Mouse (Mus musculus): ENCODE measurements around the gene Tekt5. TPM values are rescaled to one million over a fixed set of nuclear protein-coding genes. Genes with fewer than 3 reads are reported as not detected.

Tekt5 gene
- polyA plus RNA-seq, 1 experiment from 2014 or later: 1.0 TPM

GRCm38 (mm10) chr16:10431911-10432310 is 36.6 kb upstream of the Tekt5 start:
- Histone ChIP-seq H3K4me1 (ENCODE audit: control insufficient read depth, insufficient read depth, low read length) (no peaks in the 10 kb centered on the region), H3K36me3 (ENCODE audit: control insufficient read depth, insufficient read depth, low read length) (peaks cover 4% of the 10 kb centered on the region; the same call in 1 of the 2 replicates), H3K4me3 (ENCODE audit: low read depth, low read length) (no peak overlapping the region), H3K9me3 (ENCODE audit: control insufficient read depth, low read depth, low read length) (no peaks in the 10 kb centered on the region), H3K27me3 (ENCODE audit: control insufficient read depth, insufficient read depth, low read length) (no peaks in the 10 kb centered on the region), H3K27ac (ENCODE audit: low read length) (no peak overlapping the region), H3K4me2 (replicated peaks; ENCODE audit: low read depth, low read length) (no peak overlapping the region), H3K9ac (replicated peaks; ENCODE audit: low read depth, low read length) (no peak overlapping the region)
- ATAC-seq (ENCODE audit: insufficient number of reproducible peaks, insufficient read depth, low FRiP score, low read depth): no peak
- 55% methylated on average over 1 of the region's 1 CpGs for WGBS

- H3K4me2 ChIP-seq (replicated peaks; ENCODE audit: low read depth, low read length): no peak overlapping the region
- 94% methylated on average over 9 of the region's 9 CpGs for WGBS
- H3K36me3 ChIP-seq (ENCODE audit: control insufficient read depth, insufficient read depth, low read length): peaks cover 49% of the 10 kb centered on the region
- no peaks in the 10 kb centered on the region for H3K9me3 ChIP-seq (ENCODE audit: control insufficient read depth, low read depth, low read length)
- H3K4me1 ChIP-seq (ENCODE audit: control insufficient read depth, insufficient read depth, low read length): no peaks in the 10 kb centered on the region
- no peak for ATAC-seq (ENCODE audit: insufficient number of reproducible peaks, insufficient read depth, low FRiP score, low read depth)
- H3K27ac ChIP-seq (ENCODE audit: low read length): no peak overlapping the region
- H3K9ac ChIP-seq (replicated peaks; ENCODE audit: low read depth, low read length): no peak overlapping the region
- H3K27me3 ChIP-seq (ENCODE audit: control insufficient read depth, insufficient read depth, low read length): no peaks in the 10 kb centered on the region
- no peak overlapping the region for H3K4me3 ChIP-seq (ENCODE audit: low read depth, low read length)
Observed at GRCm38 (mm10) chr16:10420447-10421054, 25.3 kb upstream of the Tekt5 start.

GRCm38 (mm10) chr16:10417723-10418259 is 22.5 kb upstream of the Tekt5 start:
- Histone ChIP-seq H3K4me2 (replicated peaks; ENCODE audit: low read depth, low read length) (no peak overlapping the region), H3K9ac (replicated peaks; ENCODE audit: low read depth, low read length) (no peak overlapping the region), H3K4me1 (ENCODE audit: control insufficient read depth, insufficient read depth, low read length) (peaks cover under 1% of the 10 kb centered on the region; the same call in 1 of the 2 replicates), H3K4me3 (ENCODE audit: low read depth, low read length) (no peak overlapping the region), H3K27me3 (ENCODE audit: control insufficient read depth, insufficient read depth, low read length) (no peaks in the 10 kb centered on the region), H3K9me3 (ENCODE audit: control insufficient read depth, low read depth, low read length) (no peaks in the 10 kb centered on the region), H3K27ac (ENCODE audit: low read length) (no peak overlapping the region), H3K36me3 (ENCODE audit: control insufficient read depth, insufficient read depth, low read length) (peaks cover 39% of the 10 kb centered on the region)
- ATAC-seq (ENCODE audit: insufficient number of reproducible peaks, insufficient read depth, low FRiP score, low read depth): no peak
- whole genome bisulfite sequencing: 87% methylated on average over 9 of the region's 9 CpGs

- no peak overlapping the region for H3K4me3 ChIP-seq (ENCODE audit: low read depth, low read length)
- ATAC-seq (ENCODE audit: insufficient number of reproducible peaks, insufficient read depth, low FRiP score, low read depth): no peak
- peaks cover 7% of the 10 kb centered on the region; the same call in 1 of the 2 replicates for H3K4me1 ChIP-seq (ENCODE audit: control insufficient read depth, insufficient read depth, low read length)
- no peak overlapping the region for H3K27ac ChIP-seq (ENCODE audit: low read length)
- H3K36me3 ChIP-seq (ENCODE audit: control insufficient read depth, insufficient read depth, low read length): peaks cover 31% of the 10 kb centered on the region
- no peak overlapping the region for H3K9ac ChIP-seq (replicated peaks; ENCODE audit: low read depth, low read length)
- 96% methylated on average over 4 of the region's 4 CpGs for WGBS
- no peaks in the 10 kb centered on the region for H3K9me3 ChIP-seq (ENCODE audit: control insufficient read depth, low read depth, low read length)
- H3K27me3 ChIP-seq (ENCODE audit: control insufficient read depth, insufficient read depth, low read length): no peaks in the 10 kb centered on the region
- no peak overlapping the region for H3K4me2 ChIP-seq (replicated peaks; ENCODE audit: low read depth, low read length)
Observed at GRCm38 (mm10) chr16:10416866-10417265, 21.6 kb upstream of the Tekt5 start.

- Histone ChIP-seq H3K36me3 (ENCODE audit: control insufficient read depth, insufficient read depth, low read length) (peaks cover 27% of the 10 kb centered on the region; the same call in 1 of the 2 replicates), H3K27me3 (ENCODE audit: control insufficient read depth, insufficient read depth, low read length) (no peaks in the 10 kb centered on the region), H3K9me3 (ENCODE audit: control insufficient read depth, low read depth, low read length) (no peaks in the 10 kb centered on the region), H3K4me3 (ENCODE audit: low read depth, low read length) (no peak overlapping the region), H3K4me2 (replicated peaks; ENCODE audit: low read depth, low read length) (no peak overlapping the region), H3K9ac (replicated peaks; ENCODE audit: low read depth, low read length) (no peak overlapping the region), H3K27ac (ENCODE audit: low read length) (no peak overlapping the region), H3K4me1 (ENCODE audit: control insufficient read depth, insufficient read depth, low read length) (peaks cover 10% of the 10 kb centered on the region; the same call in 1 of the 2 replicates)
- WGBS: 86% methylated on average over 6 of the region's 6 CpGs
- no peak for ATAC-seq (ENCODE audit: insufficient number of reproducible peaks, insufficient read depth, low FRiP score, low read depth)
Observed at GRCm38 (mm10) chr16:10415976-10416375, 20.7 kb upstream of the Tekt5 start.

GRCm38 (mm10) chr16:10411764-10412746 is 16.8 kb upstream of the Tekt5 start, which contains the start of gene Nubp1:
Gene Nubp1, plus strand, starts transcription at chr16:10411948.
- peaks cover 11% of the 10 kb centered on the region; the same call in 1 of the 2 replicates for H3K36me3 ChIP-seq (ENCODE audit: control insufficient read depth, insufficient read depth, low read length)
- 2% methylated on average over 56 of the region's 56 CpGs for WGBS
- peak within 1 kb of the TSS; percentile 93 for H3K27ac ChIP-seq (ENCODE audit: low read length)
- peak within 1 kb of the TSS; percentile 71 for H3K9ac ChIP-seq (replicated peaks; ENCODE audit: low read depth, low read length)
- peak within 1 kb of the TSS; percentile 67 for H3K4me3 ChIP-seq (ENCODE audit: low read depth, low read length)
- ATAC-seq (ENCODE audit: insufficient number of reproducible peaks, insufficient read depth, low FRiP score, low read depth): peak; percentile 96
- no peaks in the 10 kb centered on the region for H3K27me3 ChIP-seq (ENCODE audit: control insufficient read depth, insufficient read depth, low read length)
- peaks cover 11% of the 10 kb centered on the region; the same call in 1 of the 2 replicates for H3K4me1 ChIP-seq (ENCODE audit: control insufficient read depth, insufficient read depth, low read length)
- H3K4me2 ChIP-seq (replicated peaks; ENCODE audit: low read depth, low read length): peak within 1 kb of the TSS; percentile 71
- no peaks in the 10 kb centered on the region for H3K9me3 ChIP-seq (ENCODE audit: control insufficient read depth, low read depth, low read length)

- no peaks in the 10 kb centered on the region for H3K27me3 ChIP-seq (ENCODE audit: control insufficient read depth, insufficient read depth, low read length)
- H3K4me2 ChIP-seq (replicated peaks; ENCODE audit: low read depth, low read length): no peak overlapping the region
- H3K9me3 ChIP-seq (ENCODE audit: control insufficient read depth, low read depth, low read length): no peaks in the 10 kb centered on the region
- H3K36me3 ChIP-seq (ENCODE audit: control insufficient read depth, insufficient read depth, low read length): no peaks in the 10 kb centered on the region
- 0 out of 2 replicates have a peak, but pooled peaks cover 3% of the 10 kb centered on the region for H3K4me1 ChIP-seq (ENCODE audit: control insufficient read depth, insufficient read depth, low read length)
- WGBS: 33% methylated on average over 7 of the region's 7 CpGs
- H3K27ac ChIP-seq (ENCODE audit: low read length): no peak overlapping the region
- no peak for ATAC-seq (ENCODE audit: insufficient number of reproducible peaks, insufficient read depth, low FRiP score, low read depth)
- no peak overlapping the region for H3K9ac ChIP-seq (replicated peaks; ENCODE audit: low read depth, low read length)
- H3K4me3 ChIP-seq (ENCODE audit: low read depth, low read length): no peak overlapping the region
Observed at GRCm38 (mm10) chr16:10399160-10399559, 3.9 kb upstream of the Tekt5 start.

- peak; percentile 42; the same call in 1 of the 2 replicates for ATAC-seq (ENCODE audit: insufficient number of reproducible peaks, insufficient read depth, low FRiP score, low read depth)
- Histone ChIP-seq H3K4me2 (replicated peaks; ENCODE audit: low read depth, low read length) (no peak overlapping the region), H3K9me3 (ENCODE audit: control insufficient read depth, low read depth, low read length) (no peaks in the 10 kb centered on the region), H3K4me1 (ENCODE audit: control insufficient read depth, insufficient read depth, low read length) (0 out of 2 replicates have a peak, but pooled peaks cover 3% of the 10 kb centered on the region), H3K4me3 (ENCODE audit: low read depth, low read length) (no peak overlapping the region), H3K27me3 (ENCODE audit: control insufficient read depth, insufficient read depth, low read length) (no peaks in the 10 kb centered on the region), H3K36me3 (ENCODE audit: control insufficient read depth, insufficient read depth, low read length) (no peaks in the 10 kb centered on the region), H3K27ac (ENCODE audit: low read length) (no peak overlapping the region), H3K9ac (replicated peaks; ENCODE audit: low read depth, low read length) (no peak overlapping the region)
- WGBS: 62% methylated on average over 5 of the region's 5 CpGs
Observed at GRCm38 (mm10) chr16:10398755-10399154, 3.5 kb upstream of the Tekt5 start.
